Mouse (Mus musculus) c-Kit-positive CD71-positive TER-119-positive erythroid progenitor cells, embryonic 14.5 days (primary cell): ENCODE results near the gene Ptpn1.

ENCODE experiments used
- DNase-seq: peaks from one replicate; pipeline ENCODE4 v3.0.0-alpha.2; 2013; ENCODE audit warnings: low spot score

Gene Ptpn1

GRCm38 (mm10) chr2:168009936-168010668, 78.2 kb downstream of the Ptpn1 start, which contains the start of gene Ripor3:
Gene Ripor3 (minus strand): TSS chr2:168010618.
- DNase-seq = peak; percentile 57

GRCm38 (mm10) chr2:168010893-168011292, 79.0 kb downstream of the Ptpn1 start:
- DNase-seq = no peak

- peak; percentile 52 for DNase-seq
Measured at GRCm38 (mm10) chr2:168016951-168017391, 85.1 kb downstream of the Ptpn1 start.

GRCm38 (mm10) chr2:168019201-168019715, 87.4 kb downstream of the Ptpn1 start:
- no peak for DNase-seq

- no peak for DNase-seq
Measured at GRCm38 (mm10) chr2:168023763-168024402, 92.0 kb downstream of the Ptpn1 start.

GRCm38 (mm10) chr2:168025174-168025573, 93.3 kb downstream of the Ptpn1 start:
- DNase-seq = no peak

GRCm38 (mm10) chr2:168025882-168026281, 94.0 kb downstream of the Ptpn1 start:
- DNase-seq = no peak

- no peak for DNase-seq
Measured at GRCm38 (mm10) chr2:168026467-168026866, 94.6 kb downstream of the Ptpn1 start.

- DNase-seq = no peak
Measured at GRCm38 (mm10) chr2:168028376-168028775, 96.5 kb downstream of the Ptpn1 start.
